Mouse (Mus musculus) forebrain, embryonic 14.5 days (tissue): ENCODE results near the gene Myo1g. TPM values are rescaled to one million over a fixed set of nuclear protein-coding genes. Genes with fewer than 3 reads are reported as not detected.

Experiments
- ATAC-seq: fragments of 200-750 bp; cut with Nextera tagmentation; 2 replicates; pipeline ENCODE4 v1.8.0; 2017; ENCODE audit warnings: mild to moderate bottlenecking, moderate library complexity
- DNase-seq: peaks from one replicate; pipeline ENCODE4 v3.0.0-alpha.2; 2015; ENCODE audit warnings: low spot score
- H3K27ac ChIP-seq: fragments of 300-500 bp; sonication (generic); 2 replicates; pipeline ENCODE4 v1.5.1; 2014; ENCODE audit warnings: low read depth, mild to moderate bottlenecking, control low read depth, low read length, moderate library complexity
- H3K27me3 ChIP-seq: fragments of 300-500 bp; sonication (generic); replicated peaks from 2 replicates; pipeline ENCODE4 v1.6.1; 2014; ENCODE audit warnings: low read length, control low read depth, mixed read lengths; ENCODE audit not compliant: control insufficient read depth, insufficient read depth
- H3K36me3 ChIP-seq: fragments of 300-500 bp; sonication (generic); 2 replicates; pipeline ENCODE4 v1.6.1; 2014; ENCODE audit warnings: low read length, control low read depth; ENCODE audit not compliant: control insufficient read depth, insufficient read depth
- H3K4me1 ChIP-seq: fragments of 300-500 bp; sonication (generic); 2 replicates; pipeline ENCODE4 v1.6.1; 2014; ENCODE audit warnings: antibody characterized with exemption, low read length, control low read depth; ENCODE audit not compliant: control insufficient read depth, insufficient read depth
- H3K4me2 ChIP-seq: fragments of 300-500 bp; sonication (generic); 2 replicates; pipeline ENCODE4 v1.6.1; 2014; ENCODE audit warnings: mild to moderate bottlenecking, control low read depth, low read length
- H3K4me3 ChIP-seq: fragments of 300-500 bp; sonication (generic); 2 replicates; pipeline ENCODE4 v1.5.1; 2014; ENCODE audit warnings: low read depth, low read length, control low read depth
- H3K9ac ChIP-seq: fragments of 300-500 bp; sonication (generic); 2 replicates; pipeline ENCODE4 v1.6.1; 2014; ENCODE audit warnings: mild to moderate bottlenecking, low read length, control low read depth, moderate library complexity
- H3K9me3 ChIP-seq: fragments of 300-500 bp; sonication (generic); replicated peaks from 2 replicates; pipeline ENCODE4 v1.6.1; 2016; ENCODE audit warnings: low read length, control low read depth, mixed read lengths; ENCODE audit not compliant: control insufficient read depth
- WGBS: fragments of 180-500 bp; shearing (Covaris S2); extraction: QIAGEN DNeasy Blood & Tissue Kit; methylation state at CpG from one replicate; pipeline ENCODE4 v1.1.7; 2014; 5-methylcytosine and 5-hydroxymethylcytosine counted together
- polyA plus RNA-seq: library from polyadenylated mRNA; unstranded; fragments of >200 nt; fragmentation: Nextera tagmentation; extraction: Ambion mirVana; gene quantifications from 2 replicates; pipeline ENCODE4 v1.2.1, GENCODE M21; 2014

Myo1g gene
- 0.17 and 0.33 TPM in 2 replicates for polyA plus RNA-seq

- Histone ChIP-seq H3K27me3 (no peaks in the 10 kb centered on the region), H3K27ac (no peak within 1 kb of the TSS), H3K4me2 (no peak within 1 kb of the TSS), H3K9ac (no peak within 1 kb of the TSS), H3K9me3 (no peaks in the 10 kb centered on the region), H3K4me1 (no peaks in the 10 kb centered on the region), H3K4me3 (no peak within 1 kb of the TSS), H3K36me3 (peaks cover 13% of the 10 kb centered on the region)
- ATAC-seq (no peak), DNase-seq (no peak)
- 81% methylated on average over 7 of the region's 7 CpGs for WGBS
Measured at GRCm38 (mm10) chr11:6520507-6521173, at the start of gene Myo1g. Myo1g (minus strand) TSS chr11:6520965.

DNA sequence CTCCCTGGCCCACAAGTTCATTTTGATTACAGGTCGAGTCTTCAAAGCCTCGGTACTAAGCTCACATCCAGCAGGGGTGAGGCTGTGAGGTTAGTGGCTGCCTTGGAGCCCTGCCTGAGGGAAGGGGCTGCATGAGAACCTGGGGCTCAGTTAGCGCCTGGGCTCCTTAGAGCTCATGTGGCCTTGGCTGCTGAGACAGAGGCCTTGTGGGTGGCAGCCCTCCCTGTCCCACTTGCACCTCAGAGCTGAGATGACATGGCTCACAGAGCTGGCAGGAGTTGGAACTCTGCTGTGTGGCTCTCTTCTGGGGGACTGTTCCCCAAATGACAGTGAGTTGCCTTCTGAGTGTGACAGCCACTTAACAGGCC lies 48.6 kb upstream of the Myo1g start:
- H3K9ac ChIP-seq: no peak overlapping the region
- ATAC-seq (0 out of 2 replicates have a peak, but pooled peaks have one; percentile 6), DNase-seq (no peak)
- no peak overlapping the region for H3K4me2 ChIP-seq
- 0 out of 2 replicates have a peak overlapping the region, but pooled peaks have one; percentile 27 for H3K27ac ChIP-seq
- H3K4me1 ChIP-seq: peaks cover 9% of the 10 kb centered on the region
- no peaks in the 10 kb centered on the region for H3K9me3 ChIP-seq
- peaks cover 9% of the 10 kb centered on the region; the same call in 1 of the 2 replicates for H3K36me3 ChIP-seq
- WGBS: 57% methylated on average over 3 of the region's 3 CpGs
- no peak overlapping the region for H3K4me3 ChIP-seq
- H3K27me3 ChIP-seq: no peaks in the 10 kb centered on the region

- Histone ChIP-seq H3K4me3 (no peak overlapping the region), H3K4me1 (peaks cover 9% of the 10 kb centered on the region), H3K9me3 (no peaks in the 10 kb centered on the region), H3K4me2 (no peak overlapping the region), H3K9ac (peak overlapping the region; percentile 13; the same call in 1 of the 2 replicates), H3K27me3 (no peaks in the 10 kb centered on the region), H3K36me3 (peaks cover 9% of the 10 kb centered on the region; the same call in 1 of the 2 replicates), H3K27ac (peak overlapping the region; percentile 44; the same call in 1 of the 2 replicates)
- WGBS: 60% methylated on average over 11 of the region's 11 CpGs
- DNase-seq (peak; percentile 49), ATAC-seq (peak; percentile 65; the same call in 1 of the 2 replicates)
Measured at GRCm38 (mm10) chr11:6568584-6569409, 48.0 kb upstream of the Myo1g start.

DNA sequence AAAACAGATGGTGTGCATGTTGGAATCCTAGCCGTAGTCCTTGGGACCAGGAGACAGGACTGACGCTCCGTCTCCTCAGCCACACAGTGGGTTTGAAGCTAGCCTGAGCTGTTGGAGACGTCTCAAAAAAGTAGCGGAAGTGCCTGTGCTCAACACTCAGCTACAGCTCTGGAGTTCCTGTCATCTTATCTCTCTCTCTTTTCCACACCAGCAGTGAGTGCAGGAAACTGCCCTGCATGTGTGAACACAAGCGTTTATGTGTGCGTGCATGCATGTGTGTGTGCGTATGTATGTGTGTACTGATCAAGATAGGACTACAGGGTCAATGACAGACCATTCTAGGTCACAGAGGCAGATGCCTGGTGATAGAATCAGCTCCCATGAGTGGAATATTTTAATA lies 47.2 kb upstream of the Myo1g start:
- Histone ChIP-seq H3K27ac (peak overlapping the region; percentile 44; the same call in 1 of the 2 replicates), H3K4me2 (no peak overlapping the region), H3K4me1 (peaks cover 9% of the 10 kb centered on the region), H3K9me3 (no peaks in the 10 kb centered on the region), H3K4me3 (no peak overlapping the region), H3K9ac (no peak overlapping the region), H3K27me3 (no peaks in the 10 kb centered on the region), H3K36me3 (peaks cover 2% of the 10 kb centered on the region; the same call in 1 of the 2 replicates)
- no peak for DNase-seq
- WGBS: 91% methylated on average over 8 of the region's 8 CpGs
- ATAC-seq: no peak

- ATAC-seq (no peak), DNase-seq (no peak)
- no peak overlapping the region for H3K4me2 ChIP-seq
- H3K4me3 ChIP-seq: no peak overlapping the region
- no peaks in the 10 kb centered on the region for H3K36me3 ChIP-seq
- H3K4me1 ChIP-seq: peaks cover 9% of the 10 kb centered on the region
- H3K9me3 ChIP-seq: no peaks in the 10 kb centered on the region
- no peak overlapping the region for H3K27ac ChIP-seq
- H3K27me3 ChIP-seq: no peaks in the 10 kb centered on the region
- WGBS: 91% methylated on average over 4 of the region's 4 CpGs
- H3K9ac ChIP-seq: no peak overlapping the region
Measured at GRCm38 (mm10) chr11:6566496-6566895, 45.7 kb upstream of the Myo1g start.

GRCm38 (mm10) chr11:6563201-6563600 lies 42.4 kb upstream of the Myo1g start:
- WGBS: 89% methylated on average over 4 of the region's 4 CpGs
- 0 out of 2 replicates have a peak, but pooled peaks cover 3% of the 10 kb centered on the region for H3K4me1 ChIP-seq
- ATAC-seq: no peak

DNA sequence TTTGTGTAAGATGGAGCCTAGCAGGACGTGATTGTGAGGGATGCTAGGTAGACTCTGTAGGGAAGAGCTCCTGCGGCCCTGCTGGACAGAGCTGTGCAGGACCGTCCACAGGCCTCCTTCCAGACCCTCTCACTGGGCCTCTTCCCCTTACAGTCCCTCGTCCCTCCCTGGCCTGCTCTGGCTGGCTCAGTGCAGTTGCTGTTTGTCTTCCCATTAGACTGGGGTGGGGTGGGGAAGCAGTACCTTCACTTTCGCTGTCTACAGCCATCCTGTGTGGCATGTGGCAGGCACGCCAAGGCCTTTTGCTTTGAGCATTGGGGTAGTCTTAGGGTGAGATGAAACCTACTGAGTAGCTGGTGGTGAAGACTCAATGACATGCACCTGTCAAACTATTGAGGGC lies 41.6 kb upstream of the Myo1g start:
- 86% methylated on average over 6 of the region's 6 CpGs for WGBS
- Histone ChIP-seq H3K4me1 (no peaks in the 10 kb centered on the region), H3K9ac (no peak overlapping the region), H3K27ac (no peak overlapping the region), H3K4me2 (no peak overlapping the region), H3K4me3 (no peak overlapping the region), H3K27me3 (no peaks in the 10 kb centered on the region), H3K9me3 (no peaks in the 10 kb centered on the region), H3K36me3 (no peaks in the 10 kb centered on the region; the same call in 1 of the 2 replicates)
- no peak for DNase-seq
- ATAC-seq: no peak

More at GRCm38 (mm10) chr11:6563201-6563600, 42.4 kb upstream of the Myo1g start:
- H3K27ac ChIP-seq: no peak overlapping the region
- no peak for DNase-seq
- no peaks in the 10 kb centered on the region for H3K27me3 ChIP-seq
- H3K4me2 ChIP-seq: no peak overlapping the region
- H3K9ac ChIP-seq: no peak overlapping the region
- H3K4me3 ChIP-seq: no peak overlapping the region
- H3K36me3 ChIP-seq: no peaks in the 10 kb centered on the region; the same call in 1 of the 2 replicates
- H3K9me3 ChIP-seq: no peaks in the 10 kb centered on the region

GRCm38 (mm10) chr11:6561474-6561873 lies 40.7 kb upstream of the Myo1g start:
- 88% methylated on average over 4 of the region's 4 CpGs for WGBS
- ATAC-seq: no peak

More at GRCm38 (mm10) chr11:6561474-6561873, 40.7 kb upstream of the Myo1g start:
- Histone ChIP-seq H3K27me3 (no peaks in the 10 kb centered on the region), H3K27ac (no peak overlapping the region), H3K4me2 (no peak overlapping the region), H3K9me3 (no peaks in the 10 kb centered on the region), H3K9ac (no peak overlapping the region), H3K36me3 (peaks cover 7% of the 10 kb centered on the region; the same call in 1 of the 2 replicates), H3K4me3 (no peak overlapping the region), H3K4me1 (no peaks in the 10 kb centered on the region)
- DNase-seq: no peak
